Mouse (Mus musculus) liver, embryonic 14.5 days (tissue): ENCODE data around the gene Tmem258.

ENCODE experiments used
- CTCF ChIP-seq: IDR thresholded peaks from 2 replicates; pipeline ENCODE4 v1.5.1; 2016; ENCODE audit warnings: antibody characterized with exemption, low read depth, control low read depth
- EP300 ChIP-seq: IDR thresholded peaks from 2 replicates; pipeline ENCODE4 v1.6.1; 2016; ENCODE audit warnings: antibody characterized with exemption, low read depth

GRCm38 (mm10) chr19:10185876-10186275 lies 17.9 kb upstream of the Tmem258 start:
- TF ChIP-seq CTCF: no peak
- no peak for TF ChIP-seq EP300
